Comparison of ENCODE assay signal across 8 mouse cellular contexts in the genomic region with DNA sequence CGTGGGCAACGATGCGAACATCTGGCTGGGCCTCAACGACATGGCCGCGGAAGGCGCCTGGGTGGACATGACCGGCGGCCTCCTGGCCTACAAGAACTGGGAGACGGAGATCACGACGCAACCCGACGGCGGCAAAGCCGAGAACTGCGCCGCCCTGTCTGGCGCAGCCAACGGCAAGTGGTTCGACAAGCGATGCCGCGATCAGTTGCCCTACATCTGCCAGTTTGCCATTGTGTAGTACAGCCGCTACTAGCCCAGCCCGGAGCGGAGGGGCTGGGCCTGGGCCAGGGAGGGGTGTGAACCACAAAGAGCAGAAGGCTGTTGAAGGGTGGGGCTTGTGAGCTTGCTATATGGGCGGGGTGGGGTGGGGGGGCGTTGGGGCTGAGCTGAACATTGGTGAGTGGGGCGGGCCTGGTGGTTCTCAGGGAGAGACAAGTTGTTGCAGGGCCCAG. TPM values are rescaled to one million over a fixed set of nuclear protein-coding genes. Genes with fewer than 3 reads are reported as not detected.
A peak's percentile ranks its signal among the peaks of the same experiment; 100 is the strongest.
DNase-seq lines count a peak whose midpoint lies in the region; ATAC-seq and TF ChIP-seq lines count a peak whose summit lies in the region.

No protein-coding gene starts in this region.

- H3K27ac ChIP-seq in forebrain, embryonic 11.5 days (ENCODE audit: low read depth, low read length) = no peak overlapping the region
- no peak overlapping the region for H3K27ac ChIP-seq in heart, postnatal 0 days (ENCODE audit: low read depth)
- H3K27ac ChIP-seq in lung, embryonic 15.5 days = no peak overlapping the region

- peak; percentile 73 for ATAC-seq in forebrain, embryonic 11.5 days (replicated peaks; ENCODE audit: low FRiP score)
- ATAC-seq in heart, postnatal 0 days (ENCODE audit: insufficient read depth, low read depth) = peak; percentile 19; the same call in 1 of the 2 replicates
- peak; percentile 68; the same call in 1 of the 2 replicates for ATAC-seq in lung, embryonic 15.5 days (ENCODE audit: borderline replicate concordance, extremely low read depth, low FRiP score, low TSS enrichment)

- no peaks in the 10 kb centered on the region for H3K36me3 ChIP-seq in forebrain, embryonic 11.5 days (ENCODE audit: control insufficient read depth, insufficient read depth, low read length)
- no peaks in the 10 kb centered on the region for H3K36me3 ChIP-seq in heart, postnatal 0 days (replicated peaks; ENCODE audit: control insufficient read depth, insufficient read depth, low read length)
- H3K36me3 ChIP-seq in lung, embryonic 15.5 days = no peaks in the 10 kb centered on the region

- no peak for TF ChIP-seq CTCF in heart, postnatal 0 days (IDR thresholded peaks at IDR 0.05; ENCODE audit: low read depth)

- peak overlapping the region; percentile 22 for H3K4me2 ChIP-seq in forebrain, embryonic 11.5 days (ENCODE audit: low read depth, low read length, severe bottlenecking)
- H3K4me2 ChIP-seq in heart, postnatal 0 days (ENCODE audit: low read depth, low read length) = peak overlapping the region; percentile 14; the same call in 1 of the 2 replicates
- peak overlapping the region; percentile 52 for H3K4me2 ChIP-seq in lung, embryonic 15.5 days

- TF ChIP-seq EP300 in heart, postnatal 0 days (IDR thresholded peaks at IDR 0.05; ENCODE audit: low read depth) = no peak

- peak; percentile 22 for DNase-seq in spleen, adult 18-20 months
- DNase-seq in spleen, adult 12 weeks (ENCODE audit: low spot score) = no peak
- peak; percentile 58 for DNase-seq in forebrain, embryonic 11.5 days (ENCODE audit: low spot score)
- DNase-seq in heart, postnatal 0 days (ENCODE audit: low spot score) = no peak
- DNase-seq in kidney, postnatal 10 days = peak; percentile 81
- peak; percentile 61 for DNase-seq in ovary, postnatal 14 days (ENCODE audit: low spot score)
- DNase-seq in urinary bladder, postnatal 36 days (ENCODE audit: low spot score in 2 of 2) = peak; percentile 69 to 78

- H3K9me3 ChIP-seq in forebrain, embryonic 11.5 days (ENCODE audit: control insufficient read depth, low read length) = no peaks in the 10 kb centered on the region
- H3K9me3 ChIP-seq in heart, postnatal 0 days (replicated peaks; ENCODE audit: control insufficient read depth, low read length) = no peaks in the 10 kb centered on the region
- no peaks in the 10 kb centered on the region for H3K9me3 ChIP-seq in lung, embryonic 15.5 days

- H3K4me1 ChIP-seq in forebrain, embryonic 11.5 days (replicated peaks; ENCODE audit: control insufficient read depth, insufficient read depth, low read length) = no peaks in the 10 kb centered on the region
- H3K4me1 ChIP-seq in heart, postnatal 0 days (ENCODE audit: control insufficient read depth, insufficient read depth) = no peaks in the 10 kb centered on the region; the same call in 1 of the 2 replicates
- no peaks in the 10 kb centered on the region for H3K4me1 ChIP-seq in lung, embryonic 15.5 days

- WGBS in forebrain, embryonic 11.5 days = 22% methylated on average over 29 of the region's 30 CpGs
- 39% methylated on average over 29 of the region's 30 CpGs for WGBS in heart, postnatal 0 days
- 21% methylated on average over 30 of the region's 30 CpGs for WGBS in lung, embryonic 15.5 days

- H3K4me3 ChIP-seq in forebrain, embryonic 11.5 days (ENCODE audit: low read depth, low read length) = peak overlapping the region; percentile 7; the same call in 1 of the 2 replicates
- no peak overlapping the region for H3K4me3 ChIP-seq in heart, postnatal 0 days (ENCODE audit: low read depth, low read length)
- H3K4me3 ChIP-seq in lung, embryonic 15.5 days = 0 out of 2 replicates have a peak overlapping the region, but pooled peaks have one; percentile 13

- peak overlapping the region; percentile 25; the same call in 1 of the 2 replicates for H3K9ac ChIP-seq in forebrain, embryonic 11.5 days (ENCODE audit: low read length)
- no peak overlapping the region for H3K9ac ChIP-seq in heart, postnatal 0 days (replicated peaks; ENCODE audit: low read depth, low read length)
- no peak overlapping the region for H3K9ac ChIP-seq in lung, embryonic 15.5 days

- no peaks in the 10 kb centered on the region for H3K27me3 ChIP-seq in forebrain, embryonic 11.5 days (ENCODE audit: control insufficient read depth, insufficient read depth, low read length)
- H3K27me3 ChIP-seq in heart, postnatal 0 days (ENCODE audit: control insufficient read depth, insufficient read depth, low read length) = no peaks in the 10 kb centered on the region
- H3K27me3 ChIP-seq in lung, embryonic 15.5 days = no peaks in the 10 kb centered on the region

RNA-seq across cellular contexts. Expression of a gene that starts 6.2 kb away (rescaled TPM):
- not detected in 2 replicates for polyA plus RNA-seq in forebrain, embryonic 11.5 days (2014; fragmentation: Nextera tagmentation; extraction: Ambion mirVana)
- total RNA-seq in heart, postnatal 0 days (2014; rRNA removed; ENCODE audit: low replicate concordance) = 8.5 and 26.8 TPM in 2 replicates
- 5.5 and 5.7 TPM in 2 replicates for polyA plus RNA-seq in heart, postnatal 0 days (2015; fragmentation: Nextera tagmentation; extraction: Ambion mirVana)
- polyA plus RNA-seq in lung, embryonic 15.5 days (2015; fragmentation: Nextera tagmentation; extraction: Ambion mirVana) = 1.7 and 3.1 TPM in 2 replicates

RNA-seq across cellular contexts. Expression of a gene that starts 43.9 kb away (rescaled TPM):
- 133 and 142 TPM in 2 replicates for polyA plus RNA-seq in forebrain, embryonic 11.5 days (2014; fragmentation: Nextera tagmentation; extraction: Ambion mirVana)
- 20.2 and 29.5 TPM in 2 replicates for total RNA-seq in heart, postnatal 0 days (2014; rRNA removed; ENCODE audit: low replicate concordance)
- 45.6 and 49.7 TPM in 2 replicates for polyA plus RNA-seq in heart, postnatal 0 days (2015; fragmentation: Nextera tagmentation; extraction: Ambion mirVana)
- polyA plus RNA-seq in lung, embryonic 15.5 days (2015; fragmentation: Nextera tagmentation; extraction: Ambion mirVana) = 117 and 124 TPM in 2 replicates

RNA-seq across cellular contexts. Expression of a gene that starts 43.9 kb away (rescaled TPM):
- 69.1 and 69.2 TPM in 2 replicates for polyA plus RNA-seq in forebrain, embryonic 11.5 days (2014; fragmentation: Nextera tagmentation; extraction: Ambion mirVana)
- total RNA-seq in heart, postnatal 0 days (2014; rRNA removed; ENCODE audit: low replicate concordance) = 51.7 and 73.5 TPM in 2 replicates
- 33.4 and 35.7 TPM in 2 replicates for polyA plus RNA-seq in heart, postnatal 0 days (2015; fragmentation: Nextera tagmentation; extraction: Ambion mirVana)
- 70.2 and 73.1 TPM in 2 replicates for polyA plus RNA-seq in lung, embryonic 15.5 days (2015; fragmentation: Nextera tagmentation; extraction: Ambion mirVana)

RNA-seq across cellular contexts. Expression of a gene that starts 58.9 kb away (rescaled TPM):
- 0.41 and 0.63 TPM in 2 replicates for polyA plus RNA-seq in forebrain, embryonic 11.5 days (2014; fragmentation: Nextera tagmentation; extraction: Ambion mirVana)
- total RNA-seq in heart, postnatal 0 days (2014; rRNA removed; ENCODE audit: low replicate concordance) = 0.35 and 2.7 TPM in 2 replicates
- 0.04 and 0.15 TPM in 2 replicates for polyA plus RNA-seq in heart, postnatal 0 days (2015; fragmentation: Nextera tagmentation; extraction: Ambion mirVana)
- polyA plus RNA-seq in lung, embryonic 15.5 days (2015; fragmentation: Nextera tagmentation; extraction: Ambion mirVana) = 10.8 and 11.8 TPM in 2 replicates

Comparison
In these comparisons a context has a peak if more than half of its experiments do, and no peak if none do; other contexts are left out.
1. DNase-seq: peak in spleen, adult 18-20 months (2 of 2), forebrain, embryonic 11.5 days (single experiment), kidney, postnatal 10 days (single experiment), ovary, postnatal 14 days (single experiment) and urinary bladder, postnatal 36 days (2 of 2); none in spleen, adult 12 weeks (single experiment) and heart, postnatal 0 days (single experiment).
2. ATAC-seq: peak in every context shown above with its lines; median percentile 73 in forebrain, embryonic 11.5 days; 68 in lung, embryonic 15.5 days; 19 in heart, postnatal 0 days.
3. Peak in every context shown above with its lines, with median percentiles within 50 percentile points of each other: H3K4me2 ChIP-seq.